Mouse (Mus musculus) naive thymus-derived CD4-positive, alpha-beta T cell, adult 2 months (primary cell): ENCODE measurements at regions not wholly inside any gene's neighbourhood (a gene's known extent, or its start where the extent isn't known, plus 50 kb on each side); places are given as distances from the start of the nearest gene placed in this dataset.

Experiments used
- DNase-seq: peaks from one replicate; pipeline ENCODE4 v3.0.0-alpha.2; 2011; ENCODE audit warnings: low read depth

- DNase-seq, result no peak
Measured at GRCm38 (mm10) chr11:25538641-25539258, 671.8 kb downstream of the 5730522E02Rik start.

- no peak for DNase-seq
Measured at GRCm38 (mm10) chr11:25536069-25536468, 674.5 kb downstream of the 5730522E02Rik start.

- no peak for DNase-seq
Measured at GRCm38 (mm10) chr11:25533081-25533480, 677.5 kb downstream of the 5730522E02Rik start.

- DNase-seq, result no peak
Measured at GRCm38 (mm10) chr11:25531668-25532398, 678.7 kb downstream of the 5730522E02Rik start.

GRCm38 (mm10) chr11:25528056-25528455 lies 682.5 kb downstream of the 5730522E02Rik start:
- no peak for DNase-seq

GRCm38 (mm10) chr11:25518903-25519302 lies 691.7 kb downstream of the 5730522E02Rik start:
- no peak for DNase-seq

GRCm38 (mm10) chr11:25518131-25518530 lies 692.4 kb downstream of the 5730522E02Rik start:
- DNase-seq, result no peak

GRCm38 (mm10) chr11:25505500-25505899 lies 705.1 kb downstream of the 5730522E02Rik start:
- DNase-seq, result no peak

GRCm38 (mm10) chr11:25473682-25474365 lies 736.7 kb downstream of the 5730522E02Rik start:
- no peak for DNase-seq

- no peak for DNase-seq
Measured at GRCm38 (mm10) chr11:25469819-25470218, 740.7 kb downstream of the 5730522E02Rik start.

GRCm38 (mm10) chr11:25437206-25437605 lies 773.4 kb downstream of the 5730522E02Rik start:
- no peak for DNase-seq

GRCm38 (mm10) chr11:25435645-25436044 lies 774.9 kb downstream of the 5730522E02Rik start:
- DNase-seq, result no peak

- DNase-seq, result no peak
Measured at GRCm38 (mm10) chr11:25423186-25423585, 787.4 kb downstream of the 5730522E02Rik start.

- DNase-seq, result no peak
Measured at GRCm38 (mm10) chr11:25421486-25421885, 789.1 kb downstream of the 5730522E02Rik start.

GRCm38 (mm10) chr11:25410403-25411090 lies 800.0 kb downstream of the 5730522E02Rik start:
- no peak for DNase-seq

GRCm38 (mm10) chr11:25391649-25392048 lies 818.9 kb downstream of the 5730522E02Rik start:
- no peak for DNase-seq

- DNase-seq, result no peak
Measured at GRCm38 (mm10) chr11:25367111-25367510, 843.5 kb downstream of the 5730522E02Rik start.

- no peak for DNase-seq
Measured at GRCm38 (mm10) chr11:25365433-25365832, 845.1 kb downstream of the 5730522E02Rik start.

GRCm38 (mm10) chr11:25359723-25360122 lies 850.8 kb downstream of the 5730522E02Rik start:
- DNase-seq, result no peak

- DNase-seq, result no peak
Measured at GRCm38 (mm10) chr11:25357717-25358411, 852.7 kb downstream of the 5730522E02Rik start.

GRCm38 (mm10) chr11:25356671-25357586 lies 853.6 kb downstream of the 5730522E02Rik start:
- no peak for DNase-seq
